Mouse (Mus musculus) liver, postnatal 0 days (tissue): ENCODE measurements around the gene Adh6b.

Experiments used
- CTCF ChIP-seq: sonication (generic); IDR thresholded peaks from 2 replicates; pipeline ENCODE4 v1.5.1; 2016; ENCODE audit warnings: antibody characterized with exemption, low read depth
- EP300 ChIP-seq: IDR thresholded peaks from 2 replicates; pipeline ENCODE4 v1.6.1; 2016; ENCODE audit warnings: antibody characterized with exemption, low read depth, mild to moderate bottlenecking

GRCm38 (mm10) chr3:138312965-138313364, 28.6 kb upstream of the Adh6b start, which contains the start of gene Adh6a:
- no peak for TF ChIP-seq CTCF
- no peak for TF ChIP-seq EP300
